Mouse (Mus musculus) bone marrow, adult 2 months (tissue): ENCODE data around the gene Gm44579.

Source experiments
- CTCF ChIP-seq: fragments of 200-500 bp; IDR thresholded peaks from 2 replicates; pipeline ENCODE4 v1.5.1; 2011; ENCODE audit warnings: low read length, control low read depth; ENCODE audit not compliant: control insufficient read depth, insufficient read depth
- POLR2A ChIP-seq: fragments of 200-500 bp; IDR thresholded peaks from 2 replicates; pipeline ENCODE4 v1.6.1; 2011; ENCODE audit warnings: low read depth, mild to moderate bottlenecking, control low read depth, low read length, borderline replicate concordance; ENCODE audit not compliant: control insufficient read depth

GRCm38 (mm10) chr15:98172113-98172512 is 48.7 kb downstream of the Gm44579 start:
- no peak for TF ChIP-seq CTCF
- no peak for TF ChIP-seq POLR2A
